Mouse (Mus musculus): ENCODE measurements at regions not wholly inside any gene's neighbourhood (a gene's known extent, or its start where the extent isn't known, plus 50 kb on each side); places are given as distances from the start of the nearest gene placed in this dataset.
"Not testable (repeated sequence)": the region's sequence is repeated elsewhere in the genome, so short reads cannot be mapped to it uniquely, and the experiment has no call there.

- DNase-seq, result no peak
Measured at GRCm38 (mm10) chr12:98144464-98144863, 114.8 kb downstream of the Galc start.

DNA sequence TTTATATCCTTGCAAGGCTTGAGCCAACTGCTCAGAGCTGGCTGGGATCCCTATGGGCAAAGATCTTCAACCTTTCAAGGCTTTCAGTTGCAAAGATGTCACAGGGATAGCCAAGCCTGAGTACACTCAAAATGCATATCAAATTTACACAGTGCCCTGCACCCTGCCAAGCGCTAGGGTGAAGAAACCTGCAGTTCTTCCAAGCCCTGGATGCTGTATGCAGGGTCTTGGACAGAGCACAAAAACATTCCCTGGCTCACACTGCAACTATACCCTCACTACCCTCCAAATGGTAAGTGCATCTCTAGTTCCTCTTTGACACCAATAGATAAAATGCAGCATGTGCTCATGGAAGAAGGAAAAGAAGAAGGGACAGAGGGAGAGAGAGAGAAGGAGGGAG is 116.1 kb downstream of the Galc start:
- DNase-seq, result no peak

DNA sequence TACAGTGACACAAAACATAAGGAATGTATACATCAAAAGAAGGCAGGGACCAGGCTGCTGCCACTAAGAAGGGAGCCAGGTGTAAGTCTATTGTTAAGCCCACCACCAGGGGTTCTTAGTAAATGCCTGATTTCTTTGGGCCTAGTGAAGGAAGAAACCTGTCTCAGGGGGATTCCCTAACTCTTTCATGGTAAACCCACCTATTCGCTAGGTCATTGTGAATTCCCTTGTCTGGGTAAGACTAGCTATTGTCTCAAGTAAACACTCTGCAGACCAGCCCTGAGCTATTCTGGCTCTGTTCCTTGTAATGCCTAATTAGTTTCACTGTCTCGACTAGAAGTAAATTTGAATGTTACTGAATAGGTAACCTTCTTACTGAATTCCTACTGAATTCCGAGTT is 119.4 kb downstream of the Galc start:
- DNase-seq, result not testable (repeated sequence)

DNA sequence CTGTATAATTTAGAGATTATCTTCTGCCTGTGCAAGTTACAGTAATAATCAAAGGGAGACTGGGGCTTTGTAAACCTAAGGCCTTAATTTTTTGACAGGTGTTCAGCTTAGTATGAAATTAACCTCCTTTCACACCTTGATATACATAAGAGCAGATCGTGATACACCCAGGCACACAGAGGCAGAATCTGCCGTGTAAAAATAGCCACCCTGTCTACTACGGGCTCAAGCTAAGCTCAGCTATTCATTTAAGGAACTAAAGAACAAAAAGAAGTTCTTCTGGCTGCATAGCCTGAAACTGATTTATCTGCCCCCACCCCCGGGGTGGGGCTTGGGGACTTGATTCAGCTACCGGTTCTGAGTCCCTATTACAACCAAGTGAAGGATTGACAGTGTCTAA is 128.0 kb downstream of the Galc start:
- no peak for DNase-seq

DNA sequence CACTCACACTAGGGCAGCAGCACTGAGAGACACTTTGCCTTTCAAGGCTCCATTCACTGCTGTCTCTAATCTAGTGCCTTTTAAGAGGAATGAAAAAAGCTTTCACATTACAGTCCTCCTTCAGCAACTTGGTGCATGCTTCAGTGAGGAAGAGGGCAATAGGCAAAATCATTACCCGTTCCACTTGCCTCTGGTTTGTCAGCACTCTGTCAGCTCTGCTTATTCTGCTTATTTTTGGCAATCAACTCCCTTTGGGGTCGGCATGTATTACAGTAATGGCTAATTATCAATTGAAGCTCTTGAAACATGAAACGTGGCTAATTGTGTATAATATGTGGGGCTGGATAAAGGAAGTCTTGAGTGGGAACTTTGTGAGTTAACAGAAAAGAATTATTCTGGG is 135.7 kb downstream of the Galc start:
- DNase-seq, result no peak

- DNase-seq, result no peak
Measured at GRCm38 (mm10) chr12:98108039-98108438, 151.2 kb downstream of the Galc start.

DNA sequence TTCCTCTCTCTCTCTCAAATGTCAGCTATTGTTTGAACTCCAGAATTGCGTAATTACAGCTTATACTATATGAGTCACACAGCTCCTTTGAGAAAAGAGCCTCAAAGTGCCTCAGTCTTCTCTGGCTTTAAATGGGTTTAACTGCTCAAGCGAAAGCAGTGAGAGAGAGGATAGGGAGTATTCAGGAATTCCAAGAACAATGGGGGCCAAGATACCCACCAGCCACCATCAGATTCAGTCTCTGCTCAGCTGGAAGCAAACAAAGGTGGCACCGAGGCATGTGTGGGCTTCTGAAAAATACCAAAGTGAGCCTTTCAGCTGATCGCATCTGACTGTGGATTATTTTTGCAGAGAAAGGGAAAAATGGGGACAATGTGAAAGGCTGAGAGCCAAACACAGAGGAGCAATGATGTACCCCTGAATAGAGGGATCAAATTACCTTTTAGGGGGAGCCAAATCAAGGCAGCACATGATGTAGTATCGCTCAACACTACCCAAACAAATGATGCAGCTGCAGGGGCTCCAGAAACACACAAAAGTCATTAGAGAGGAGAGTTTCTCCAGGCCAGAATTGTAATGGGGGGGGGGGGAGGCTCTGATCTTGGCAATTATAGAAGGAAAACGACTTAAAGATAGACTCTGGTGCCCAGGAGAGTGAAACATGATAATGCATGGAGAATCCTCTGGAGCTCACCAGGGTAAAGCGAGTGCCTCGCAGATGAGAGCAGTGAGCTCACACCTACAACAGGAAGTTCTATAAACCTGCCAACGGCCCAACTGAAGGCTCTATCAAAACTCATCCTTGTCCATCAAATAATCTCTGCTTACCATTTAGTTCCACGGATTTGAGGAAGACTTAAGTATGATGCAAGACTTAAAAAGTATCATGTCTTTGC is 152.2 kb downstream of the Galc start:
- DNase-seq, result no peak

DNA sequence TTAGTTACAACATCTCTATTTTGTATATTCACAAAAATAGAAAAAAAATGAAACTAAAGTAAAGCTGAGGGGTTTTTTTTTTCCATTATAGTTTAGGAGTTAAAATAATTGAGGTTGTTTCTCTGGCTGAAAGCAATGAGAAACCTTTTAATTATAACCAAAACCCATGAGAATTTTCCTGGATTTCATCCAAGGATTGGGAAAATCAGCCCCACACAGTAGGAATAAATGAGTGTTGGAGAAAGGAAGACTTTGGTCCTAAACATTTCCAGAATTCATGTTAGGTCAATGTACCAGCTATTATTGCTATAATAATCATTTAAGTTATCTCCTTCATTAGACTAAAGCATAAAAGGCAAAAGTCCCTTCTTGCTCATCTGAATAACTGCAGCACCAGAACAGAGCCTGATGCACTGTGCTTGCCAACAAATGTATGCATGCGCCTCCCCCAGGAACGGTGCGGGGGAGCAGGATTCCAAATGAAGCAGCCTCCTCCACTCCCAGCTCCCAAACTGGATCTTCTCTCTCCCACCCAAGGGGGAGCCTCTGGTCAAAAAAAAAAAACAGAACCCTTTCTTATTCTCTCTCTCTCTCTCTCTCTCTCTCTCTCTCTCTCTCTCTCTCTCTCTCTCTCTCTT is 153.0 kb downstream of the Galc start:
- DNase-seq, result no peak

DNA sequence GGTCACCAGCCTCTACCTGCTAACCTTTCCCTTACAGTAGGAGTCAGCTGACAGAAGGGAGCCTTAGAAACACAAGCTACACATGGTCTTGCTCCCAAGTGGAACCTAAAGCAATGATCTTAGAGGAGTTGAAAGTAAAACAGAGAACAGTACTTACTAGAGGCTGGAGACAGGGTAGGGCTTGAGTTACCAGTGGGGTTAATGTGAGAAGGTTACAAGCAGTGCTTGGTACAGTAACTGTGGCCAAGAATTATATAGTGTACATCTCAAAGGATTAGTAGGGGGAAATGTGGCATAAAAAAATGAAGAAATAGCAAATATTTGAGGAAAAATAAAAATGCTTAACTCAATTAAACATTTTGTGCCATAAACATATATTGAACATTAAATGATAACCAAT is 153.5 kb downstream of the Galc start:
- no peak for DNase-seq

GRCm38 (mm10) chr12:98090171-98090570 is 169.1 kb downstream of the Galc start:
- DNase-seq, result no peak

- no peak for DNase-seq
Measured at GRCm38 (mm10) chr12:98078351-98078750, 180.9 kb downstream of the Galc start.

- DNase-seq, result no peak
Measured at GRCm38 (mm10) chr12:98075580-98075979, 183.7 kb downstream of the Galc start.

DNA sequence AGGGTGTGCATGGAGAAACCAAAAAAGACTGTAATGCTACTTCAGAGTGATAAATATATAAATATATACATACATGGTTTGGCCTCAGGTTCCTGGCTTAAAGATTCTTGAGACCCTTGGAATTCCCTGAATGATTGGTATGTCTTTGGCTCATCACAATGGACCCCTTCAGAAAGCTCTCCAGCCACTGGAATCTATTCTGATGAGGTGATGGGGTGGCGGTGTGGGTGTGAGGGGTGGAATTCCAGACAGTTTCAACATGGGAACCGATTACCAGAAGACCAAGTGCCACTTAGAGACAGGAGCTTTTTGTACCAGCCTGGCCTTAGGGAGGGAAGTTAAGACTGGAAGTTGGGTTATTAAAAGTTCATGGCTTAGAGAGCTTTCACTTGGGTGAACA is 190.1 kb downstream of the Galc start:
- DNase-seq, result no peak

DNA sequence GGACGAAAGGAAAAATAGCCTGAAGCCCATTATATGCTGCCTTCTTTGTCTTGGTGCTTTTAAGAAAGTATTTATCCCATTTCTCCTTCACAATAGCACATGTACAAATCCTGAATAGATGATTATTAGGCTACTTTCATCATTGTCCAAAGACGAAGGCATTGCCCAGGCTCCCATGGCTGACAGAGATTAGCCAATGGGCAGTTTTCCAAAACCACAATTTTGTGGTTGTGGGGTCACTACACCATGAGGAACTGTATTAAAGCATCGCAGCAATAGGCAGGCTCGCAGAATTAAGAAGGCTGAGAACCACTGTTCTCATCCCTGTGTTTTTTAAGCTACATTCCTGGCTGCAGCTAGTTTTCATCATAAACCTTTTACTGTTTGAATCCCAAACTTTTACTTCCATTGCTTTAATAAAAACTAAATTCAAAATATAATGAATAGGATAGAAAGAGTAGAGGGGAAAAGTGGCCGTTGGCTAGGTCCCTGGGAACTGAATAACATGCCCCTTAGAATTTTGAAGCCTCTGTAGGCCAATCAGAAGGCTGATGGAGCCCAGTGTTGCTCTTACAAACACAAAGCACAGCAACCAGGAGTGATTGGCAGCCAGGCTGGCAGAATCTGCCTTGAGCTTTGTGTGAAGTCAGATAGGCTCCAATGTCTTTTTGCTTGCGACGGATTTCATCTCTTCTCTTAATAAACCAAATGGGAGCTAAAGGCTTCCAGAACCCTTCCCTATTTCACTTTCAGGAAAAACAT is 199.7 kb downstream of the Galc start:
- DNase-seq, result no peak

DNA sequence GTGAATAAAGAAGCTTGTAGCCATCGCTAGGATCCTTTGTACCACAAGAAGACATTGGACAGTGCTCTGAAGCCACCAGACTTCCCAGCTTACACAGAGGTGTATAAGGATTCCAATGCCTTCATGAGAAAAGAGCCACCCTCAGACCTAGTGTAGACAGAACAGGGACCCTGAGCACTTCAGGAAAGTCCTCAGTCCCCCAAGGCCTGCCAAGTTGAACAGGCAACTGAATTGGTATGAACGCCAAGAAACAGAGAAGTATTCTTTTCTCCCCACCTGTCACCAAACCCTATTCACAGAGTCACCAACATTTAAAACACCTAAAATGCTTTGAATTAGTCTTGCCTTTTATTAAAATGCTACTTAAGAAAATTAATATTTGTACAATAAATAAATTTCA is 200.3 kb downstream of the Galc start:
- no peak for DNase-seq

DNA sequence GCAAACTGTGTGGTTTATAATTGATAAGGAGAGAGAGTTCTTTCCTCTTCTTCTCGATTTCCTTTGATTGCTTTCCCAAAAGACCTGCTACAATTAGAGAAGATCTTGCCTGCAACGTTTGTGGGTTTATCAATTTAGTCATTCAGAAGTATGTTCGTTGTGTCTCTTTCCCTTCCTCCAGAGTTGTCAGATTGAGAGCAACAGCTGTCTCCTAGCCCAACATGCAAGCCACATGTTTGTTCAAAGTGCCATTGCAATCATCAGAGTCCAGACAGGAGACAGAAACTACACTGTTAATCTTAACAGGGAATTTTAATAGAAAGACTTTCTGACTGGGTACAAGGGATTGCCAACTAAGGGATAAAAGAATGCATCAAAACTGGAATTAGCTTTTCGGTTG is 208.3 kb downstream of the Galc start:
- no peak for DNase-seq

GRCm38 (mm10) chr12:98050500-98050899 is 208.8 kb downstream of the Galc start:
- DNase-seq, result no peak

- no peak for DNase-seq
Measured at GRCm38 (mm10) chr12:98050057-98050456, 209.2 kb downstream of the Galc start.

- no peak for DNase-seq
Measured at GRCm38 (mm10) chr12:98047765-98048164, 211.5 kb downstream of the Galc start.

DNA sequence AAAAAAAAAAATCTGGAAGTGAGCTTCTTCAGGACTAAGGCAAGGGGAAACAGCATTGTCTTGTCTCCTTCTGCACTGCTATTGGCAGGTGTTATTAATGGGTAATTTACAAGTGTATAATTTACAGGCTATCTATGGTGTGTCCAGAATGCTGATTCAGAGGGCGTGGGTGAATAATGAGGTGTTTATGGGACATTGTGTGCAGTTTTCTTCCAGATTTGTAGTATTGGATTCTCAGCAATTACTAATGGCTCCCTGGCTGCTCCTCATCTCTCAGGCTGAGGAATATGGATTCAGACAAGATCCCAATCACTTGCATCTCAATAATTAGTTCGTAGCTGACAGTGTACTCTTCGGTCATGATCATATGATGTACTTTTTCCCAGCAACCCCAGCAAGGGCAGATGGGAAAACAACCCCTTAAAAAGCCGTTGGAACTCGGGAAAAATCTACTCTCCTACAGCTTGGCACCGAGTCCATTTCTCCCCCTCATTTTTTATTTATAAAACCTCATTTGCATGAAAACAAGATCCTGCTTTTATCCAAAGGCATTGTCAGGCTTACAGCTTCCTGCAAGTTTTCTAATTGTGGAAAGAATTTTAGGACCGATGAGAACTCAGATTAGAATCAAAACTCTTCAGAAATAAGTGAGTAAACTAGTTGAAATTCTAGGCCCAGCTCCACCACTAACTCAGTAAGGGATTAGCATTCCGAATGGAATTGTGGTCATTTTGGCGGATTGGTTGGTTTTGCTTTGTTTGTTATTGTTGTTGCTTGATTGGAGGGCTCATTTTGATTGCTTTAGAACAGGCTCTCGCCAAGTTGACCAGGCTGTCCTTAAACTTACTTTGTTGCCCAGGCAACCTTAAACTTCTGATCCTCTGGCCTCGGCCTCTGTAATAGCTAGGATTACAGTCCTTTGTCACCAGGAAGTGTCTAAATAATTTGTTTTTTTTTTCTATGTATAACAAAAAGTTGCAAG is 212.5 kb downstream of the Galc start:
- no peak for DNase-seq

DNA sequence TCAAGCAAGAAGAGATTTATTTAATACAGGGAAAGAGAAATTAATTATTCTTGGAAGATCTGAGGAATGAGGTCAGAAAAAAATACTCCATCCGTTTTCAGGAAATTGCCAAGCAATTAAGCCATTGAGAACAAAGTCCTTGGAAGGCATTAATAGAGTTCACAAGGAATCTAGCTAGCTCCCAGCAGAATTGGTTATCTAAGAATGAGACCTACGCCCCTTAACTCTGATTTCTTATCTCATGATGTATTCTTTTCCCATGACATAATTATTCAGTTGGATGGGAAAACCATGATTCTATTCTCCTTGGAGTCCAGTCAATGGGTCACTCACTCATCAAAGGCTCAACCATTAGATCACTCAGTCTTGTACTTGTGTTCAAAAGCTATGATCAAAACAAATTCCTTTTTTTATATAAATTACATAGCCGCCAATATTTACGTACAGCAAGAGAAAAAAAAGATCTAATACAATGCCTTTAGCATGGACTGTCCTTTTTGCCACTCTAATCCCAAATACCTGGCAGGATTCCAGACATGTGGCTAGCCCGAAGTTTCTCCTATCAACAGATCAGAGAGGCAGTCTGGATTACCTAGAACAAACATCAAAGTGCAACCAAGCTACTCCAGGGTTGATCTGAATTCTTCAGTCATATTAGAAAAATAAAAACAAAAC is 213.3 kb downstream of the Galc start:
- no peak for DNase-seq

All from gastrocnemius, postnatal 10 days (tissue).